Mouse (Mus musculus): Measurements from ENCODE around the gene Fanci.

DNA sequence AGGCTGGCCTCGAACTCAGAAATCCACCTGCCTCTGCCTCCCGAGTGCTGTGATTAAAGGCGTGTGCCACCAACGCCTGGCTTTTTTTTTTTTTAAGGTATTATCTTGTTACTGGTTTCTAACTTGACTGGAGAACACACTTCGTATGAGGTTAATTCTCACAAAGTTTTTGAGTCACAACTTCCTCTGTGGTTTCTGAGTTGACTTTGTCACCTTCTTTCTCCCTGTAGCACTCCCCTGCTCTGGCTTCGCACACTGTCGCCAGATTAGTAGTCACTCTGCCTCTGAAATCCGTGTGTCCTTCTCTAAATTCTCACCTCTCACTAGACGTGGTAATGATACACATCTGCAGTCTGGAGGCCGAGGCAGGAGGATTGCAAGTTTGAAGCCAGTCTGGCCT, 31.1 kb downstream of the Fanci start:
- no peak for TF ChIP-seq ZNF384 (IDR thresholded peaks at IDR 0.05; ENCODE audit: low read depth, low read length)
- no peak for TF ChIP-seq MAFK (IDR thresholded peaks at IDR 0.05; ENCODE audit: insufficient read depth, low read depth, low read length)

Data from ES-E14 (cell line).